Mouse (Mus musculus): Measurements from ENCODE around the gene Rit1. TPM values are rescaled to one million over a fixed set of nuclear protein-coding genes. Genes with fewer than 3 reads are reported as not detected.
"Not testable (repeated sequence)": the region's sequence is repeated elsewhere in the genome, so short reads cannot be mapped to it uniquely, and the experiment has no call there.

Gene Rit1
- polyA plus RNA-seq, 1 experiment from 2014 or later: 66.4 TPM

DNA sequence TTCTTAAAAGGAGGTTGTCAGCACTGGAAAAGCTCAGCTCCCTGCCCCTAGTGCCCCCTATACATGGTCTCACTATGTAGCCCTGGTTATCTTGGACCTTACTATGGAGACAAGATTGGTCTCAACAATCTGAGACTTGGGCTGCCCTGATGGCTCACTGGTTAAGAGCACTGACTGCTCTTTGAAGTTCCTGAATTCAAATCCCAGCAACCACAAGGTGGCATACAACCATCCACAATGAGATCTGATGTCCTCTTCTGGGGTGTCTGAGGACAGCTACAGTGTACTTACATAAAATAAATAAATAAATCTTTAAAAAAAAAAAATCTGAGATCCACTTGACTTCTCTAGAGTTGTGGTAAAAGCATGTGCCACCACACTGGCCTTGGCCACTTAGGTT, 21.1 kb upstream of the Rit1 start:
- H3K27ac ChIP-seq: no peak overlapping the region
- peaks cover 99% of the 10 kb centered on the region for H3K36me3 ChIP-seq (replicated peaks; ENCODE audit: control insufficient read depth, insufficient read depth)
- H3K27me3 ChIP-seq (ENCODE audit: control insufficient read depth, insufficient read depth, low read length): no peaks in the 10 kb centered on the region
- H3K4me2 ChIP-seq (replicated peaks): no peak overlapping the region
- H3K9ac ChIP-seq: no peak overlapping the region
- ATAC-seq (ENCODE audit: low FRiP score): no peak
- H3K4me3 ChIP-seq (replicated peaks; ENCODE audit: low read length): no peak overlapping the region
- H3K9me3 ChIP-seq (ENCODE audit: control insufficient read depth, low read length): no peaks in the 10 kb centered on the region
- H3K4me1 ChIP-seq (replicated peaks; ENCODE audit: control insufficient read depth, insufficient read depth, low read length): no peaks in the 10 kb centered on the region
- no peak for DNase-seq (ENCODE audit: low spot score)

DNA sequence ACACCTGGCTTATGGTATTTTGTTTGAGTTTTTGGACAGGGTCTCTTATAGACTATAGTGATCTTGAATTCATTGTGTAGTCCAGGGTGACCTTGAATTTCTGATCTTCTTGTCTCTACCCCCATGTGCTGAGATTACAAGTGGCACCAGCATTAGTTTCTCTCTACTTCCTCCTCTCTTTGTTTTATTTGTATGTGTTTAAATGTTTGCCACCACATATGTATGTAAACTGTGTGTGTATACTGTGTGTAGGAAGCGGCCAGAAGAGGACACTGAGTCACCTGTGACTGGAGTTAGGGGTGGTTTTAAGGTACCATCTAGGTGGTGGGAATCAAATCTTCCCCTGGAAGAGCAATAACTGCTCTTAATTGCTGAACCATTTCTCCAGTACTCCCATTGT, 18.6 kb upstream of the Rit1 start:
- Histone ChIP-seq H3K4me1 (replicated peaks; ENCODE audit: control insufficient read depth, insufficient read depth, low read length) (no peaks in the 10 kb centered on the region), H3K4me3 (replicated peaks; ENCODE audit: low read length) (no peak overlapping the region), H3K36me3 (replicated peaks; ENCODE audit: control insufficient read depth, insufficient read depth) (peaks cover 97% of the 10 kb centered on the region), H3K9ac (no peak overlapping the region), H3K9me3 (ENCODE audit: control insufficient read depth, low read length) (no peaks in the 10 kb centered on the region), H3K4me2 (replicated peaks) (no peak overlapping the region), H3K27ac (no peak overlapping the region), H3K27me3 (ENCODE audit: control insufficient read depth, insufficient read depth, low read length) (no peaks in the 10 kb centered on the region)
- DNase-seq (ENCODE audit: low spot score) (no peak), ATAC-seq (ENCODE audit: low FRiP score) (no peak)
- WGBS: 100% methylated on average over 1 of the region's 1 CpGs

DNA sequence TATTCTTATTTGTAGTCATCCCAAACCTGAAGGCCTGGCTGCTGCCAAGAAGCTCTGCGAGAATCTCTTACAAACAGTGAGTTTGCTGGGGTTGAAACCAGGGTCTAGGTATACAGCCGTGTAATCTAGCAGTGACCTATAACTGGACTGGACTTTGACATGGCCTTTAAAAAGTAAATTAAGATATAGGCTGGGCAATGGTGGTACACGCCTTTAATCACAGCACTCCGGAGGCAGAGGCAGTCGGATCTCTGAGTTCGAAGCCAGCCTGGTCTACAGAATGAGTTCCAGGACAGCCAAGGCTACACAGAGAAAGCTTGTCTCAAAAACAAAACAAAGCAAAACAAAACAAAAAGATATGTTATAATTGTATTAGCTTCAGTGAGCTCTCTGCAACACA, 17.8 kb upstream of the Rit1 start:
- Histone ChIP-seq H3K36me3 (replicated peaks; ENCODE audit: control insufficient read depth, insufficient read depth) (peaks cover 97% of the 10 kb centered on the region), H3K27ac (no peak overlapping the region), H3K9ac (no peak overlapping the region), H3K4me1 (replicated peaks; ENCODE audit: control insufficient read depth, insufficient read depth, low read length) (no peaks in the 10 kb centered on the region), H3K4me2 (replicated peaks) (no peak overlapping the region), H3K27me3 (ENCODE audit: control insufficient read depth, insufficient read depth, low read length) (no peaks in the 10 kb centered on the region), H3K9me3 (ENCODE audit: control insufficient read depth, low read length) (no peaks in the 10 kb centered on the region), H3K4me3 (replicated peaks; ENCODE audit: low read length) (no peak overlapping the region)
- ATAC-seq (ENCODE audit: low FRiP score) (no peak), DNase-seq (ENCODE audit: low spot score) (no peak)
- 96% methylated on average over 6 of the region's 6 CpGs for WGBS

DNA sequence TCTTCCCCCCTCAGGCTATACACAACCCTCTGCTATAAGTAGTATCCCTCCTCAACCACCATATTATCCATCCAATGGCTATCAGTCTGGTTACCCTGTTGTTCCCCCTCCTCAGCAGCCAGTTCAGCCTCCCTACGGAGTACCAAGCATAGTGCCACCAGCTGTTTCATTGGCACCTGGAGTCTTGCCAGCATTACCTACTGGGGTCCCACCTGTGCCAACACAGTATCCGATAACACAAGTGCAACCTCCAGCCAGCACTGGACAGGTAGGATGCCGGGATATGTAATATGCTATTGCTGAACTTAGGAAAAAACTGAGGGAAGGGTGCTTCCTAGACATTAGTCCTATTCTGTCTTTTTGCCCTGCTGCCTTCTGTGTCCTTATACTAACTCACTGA, 16.4 kb upstream of the Rit1 start:
- no peaks in the 10 kb centered on the region for H3K9me3 ChIP-seq (ENCODE audit: control insufficient read depth, low read length)
- no peaks in the 10 kb centered on the region for H3K4me1 ChIP-seq (replicated peaks; ENCODE audit: control insufficient read depth, insufficient read depth, low read length)
- H3K4me2 ChIP-seq (replicated peaks): no peak overlapping the region
- 90% methylated on average over 3 of the region's 3 CpGs for WGBS
- DNase-seq (ENCODE audit: low spot score) (no peak), ATAC-seq (ENCODE audit: low FRiP score) (no peak)
- H3K27me3 ChIP-seq (ENCODE audit: control insufficient read depth, insufficient read depth, low read length): no peaks in the 10 kb centered on the region
- no peak overlapping the region for H3K9ac ChIP-seq
- no peak overlapping the region for H3K27ac ChIP-seq
- no peak overlapping the region for H3K4me3 ChIP-seq (replicated peaks; ENCODE audit: low read length)
- peaks cover 97% of the 10 kb centered on the region for H3K36me3 ChIP-seq (replicated peaks; ENCODE audit: control insufficient read depth, insufficient read depth)

DNA sequence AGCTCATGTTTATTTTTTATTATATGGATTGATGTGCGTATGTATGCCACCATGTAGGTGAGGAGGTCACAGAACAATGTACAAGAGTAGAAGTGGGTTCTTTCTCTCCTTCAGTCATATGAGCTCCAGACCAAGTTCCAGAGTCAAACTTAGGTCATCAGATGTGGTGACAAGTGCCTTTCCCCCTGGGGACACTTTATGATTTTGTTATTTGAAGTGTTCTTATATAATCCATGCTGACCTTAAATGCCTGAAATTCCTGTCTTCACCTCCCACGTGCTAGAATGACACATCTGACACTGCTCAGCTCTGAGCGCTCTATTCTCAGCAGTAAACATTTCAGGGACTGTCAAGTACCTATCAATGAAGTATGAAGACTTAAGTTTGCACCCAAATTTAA, 15.4 kb upstream of the Rit1 start:
- no peak for DNase-seq (ENCODE audit: low spot score)
- H3K36me3 ChIP-seq (replicated peaks; ENCODE audit: control insufficient read depth, insufficient read depth): peaks cover 96% of the 10 kb centered on the region
- WGBS: 89% methylated on average over 3 of the region's 3 CpGs
- H3K9me3 ChIP-seq (ENCODE audit: control insufficient read depth, low read length): no peaks in the 10 kb centered on the region
- H3K27me3 ChIP-seq (ENCODE audit: control insufficient read depth, insufficient read depth, low read length): no peaks in the 10 kb centered on the region
- H3K9ac ChIP-seq: no peak overlapping the region
- no peaks in the 10 kb centered on the region for H3K4me1 ChIP-seq (replicated peaks; ENCODE audit: control insufficient read depth, insufficient read depth, low read length)
- no peak overlapping the region for H3K4me2 ChIP-seq (replicated peaks)
- no peak overlapping the region for H3K4me3 ChIP-seq (replicated peaks; ENCODE audit: low read length)
- H3K27ac ChIP-seq: no peak overlapping the region
- ATAC-seq (ENCODE audit: low FRiP score): no peak

DNA sequence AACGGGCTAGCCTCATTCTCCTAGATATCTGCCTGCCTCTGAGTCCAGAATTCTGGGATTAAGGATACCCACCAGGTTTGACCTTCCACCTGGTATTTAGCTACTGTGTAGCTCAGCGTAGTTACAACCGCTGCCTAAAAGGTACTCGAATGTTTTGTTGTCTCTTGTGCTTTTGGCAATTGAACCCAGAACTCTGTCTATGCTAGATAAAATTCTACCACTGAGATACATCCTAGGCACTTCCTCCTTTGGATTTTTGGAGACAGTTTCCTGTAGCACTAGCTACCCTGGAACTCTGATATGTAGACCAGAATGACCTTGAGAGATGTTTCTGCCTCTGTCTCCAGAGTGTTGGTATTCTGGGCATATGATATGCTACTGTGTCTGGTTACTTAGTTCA, 2.9 kb upstream of the Rit1 start:
- Histone ChIP-seq H3K27me3 (ENCODE audit: control insufficient read depth, insufficient read depth, low read length) (no peaks in the 10 kb centered on the region), H3K4me1 (replicated peaks; ENCODE audit: control insufficient read depth, insufficient read depth, low read length) (peaks cover 13% of the 10 kb centered on the region), H3K27ac (no peak overlapping the region), H3K4me3 (replicated peaks; ENCODE audit: low read length) (no peak overlapping the region), H3K36me3 (replicated peaks; ENCODE audit: control insufficient read depth, insufficient read depth) (peaks cover 61% of the 10 kb centered on the region), H3K4me2 (replicated peaks) (no peak overlapping the region), H3K9me3 (ENCODE audit: control insufficient read depth, low read length) (no peaks in the 10 kb centered on the region), H3K9ac (no peak overlapping the region)
- 97% methylated on average over 4 of the region's 4 CpGs for WGBS
- DNase-seq (ENCODE audit: low spot score) (no peak), ATAC-seq (ENCODE audit: low FRiP score) (no peak)

DNA sequence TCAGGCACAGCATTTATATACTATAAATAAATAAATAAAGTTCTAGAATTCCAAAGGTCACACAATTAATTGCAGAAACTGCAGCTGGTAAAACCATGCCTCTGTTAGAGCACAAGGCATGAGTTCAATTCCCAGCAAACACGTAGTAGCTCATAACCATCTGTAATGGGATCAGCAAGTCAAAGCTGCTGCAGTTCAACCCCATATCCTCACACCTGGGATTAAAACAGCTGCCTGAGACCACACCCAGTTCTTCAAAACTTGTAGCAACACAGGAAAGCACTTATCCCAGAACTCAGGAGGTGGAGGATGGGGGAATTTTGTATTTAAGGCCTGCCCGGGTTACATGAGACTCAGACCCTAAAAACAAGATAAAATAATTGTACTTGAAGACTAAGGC, 1.9 kb upstream of the Rit1 start:
- 80% methylated on average over 2 of the region's 2 CpGs for WGBS
- DNase-seq (ENCODE audit: low spot score) (no peak), ATAC-seq (ENCODE audit: low FRiP score) (no peak)
- Histone ChIP-seq H3K9me3 (ENCODE audit: control insufficient read depth, low read length) (no peaks in the 10 kb centered on the region), H3K36me3 (replicated peaks; ENCODE audit: control insufficient read depth, insufficient read depth) (peaks cover 59% of the 10 kb centered on the region), H3K27ac (no peak overlapping the region), H3K4me2 (replicated peaks) (no peak overlapping the region), H3K4me3 (replicated peaks; ENCODE audit: low read length) (no peak overlapping the region), H3K9ac (no peak overlapping the region), H3K27me3 (ENCODE audit: control insufficient read depth, insufficient read depth, low read length) (no peaks in the 10 kb centered on the region), H3K4me1 (replicated peaks; ENCODE audit: control insufficient read depth, insufficient read depth, low read length) (peaks cover 13% of the 10 kb centered on the region)

DNA sequence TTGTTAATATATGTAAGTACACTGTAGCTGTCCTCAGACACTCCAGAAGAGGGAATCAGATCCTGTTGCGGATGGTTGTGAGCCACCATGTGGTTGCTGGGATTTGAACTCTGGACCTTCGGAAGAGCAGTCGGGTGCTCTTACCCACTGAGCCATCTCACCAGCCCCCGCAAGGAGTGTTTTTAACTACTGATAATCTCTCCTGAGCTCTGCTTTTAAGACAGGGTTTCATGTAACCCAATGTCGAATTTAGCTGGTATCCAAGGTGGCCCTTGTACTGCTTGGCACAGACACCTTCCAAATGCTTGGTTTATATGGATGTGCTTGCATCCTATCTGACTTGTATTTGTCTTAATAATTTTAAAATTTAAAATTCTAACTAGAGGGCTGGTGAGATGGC, 922 bp upstream of the Rit1 start:
- H3K27me3 ChIP-seq (ENCODE audit: control insufficient read depth, insufficient read depth, low read length); H3K4me2 ChIP-seq (replicated peaks); H3K9me3 ChIP-seq (ENCODE audit: control insufficient read depth, low read length); H3K27ac ChIP-seq; DNase-seq (ENCODE audit: low spot score); ATAC-seq (ENCODE audit: low FRiP score); H3K9ac ChIP-seq; H3K4me3 ChIP-seq (replicated peaks; ENCODE audit: low read length): not testable (repeated sequence)
- Histone ChIP-seq H3K4me1 (replicated peaks; ENCODE audit: control insufficient read depth, insufficient read depth, low read length) (peaks cover 13% of the 10 kb centered on the region), H3K36me3 (replicated peaks; ENCODE audit: control insufficient read depth, insufficient read depth) (peaks cover 58% of the 10 kb centered on the region)
- WGBS: 91% methylated on average over 5 of the region's 5 CpGs

DNA sequence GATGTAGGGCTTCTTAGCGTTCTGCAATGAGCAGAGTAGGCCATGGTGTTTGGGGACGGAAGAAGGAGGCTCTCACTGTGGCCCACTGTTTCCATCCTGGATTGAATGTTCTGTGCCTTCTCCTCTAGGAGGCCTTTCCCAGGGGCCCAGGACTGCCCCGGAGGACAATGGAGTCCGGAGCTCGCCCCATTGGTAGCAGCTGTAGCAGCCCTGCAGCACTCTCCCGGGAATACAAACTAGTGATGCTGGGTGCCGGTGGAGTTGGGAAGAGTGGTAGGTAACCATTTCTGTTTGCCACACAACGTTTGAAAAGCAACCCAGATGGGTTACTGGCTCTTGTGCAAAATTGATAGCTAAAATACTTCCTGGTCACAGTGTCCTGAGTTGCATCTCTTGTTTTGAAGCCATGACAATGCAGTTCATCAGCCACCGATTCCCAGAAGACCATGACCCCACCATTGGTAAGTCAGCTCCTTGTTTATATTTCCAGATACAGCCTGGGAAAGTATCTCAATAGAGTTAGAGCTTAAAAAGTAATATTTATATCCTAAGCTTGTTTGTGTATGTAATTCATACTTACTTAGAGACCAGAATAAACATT, 660 bp downstream of the Rit1 start:
- Histone ChIP-seq H3K27ac (peak overlapping the region; percentile 27), H3K9me3 (ENCODE audit: control insufficient read depth, low read length) (no peaks in the 10 kb centered on the region), H3K27me3 (ENCODE audit: control insufficient read depth, insufficient read depth, low read length) (no peaks in the 10 kb centered on the region), H3K4me1 (replicated peaks; ENCODE audit: control insufficient read depth, insufficient read depth, low read length) (peaks cover 13% of the 10 kb centered on the region), H3K9ac (peak overlapping the region; percentile 62), H3K4me3 (replicated peaks; ENCODE audit: low read length) (peak overlapping the region; percentile 49), H3K4me2 (replicated peaks) (peak overlapping the region; percentile 86), H3K36me3 (replicated peaks; ENCODE audit: control insufficient read depth, insufficient read depth) (peaks cover 52% of the 10 kb centered on the region)
- DNase-seq (ENCODE audit: low spot score) (no peak), ATAC-seq (ENCODE audit: low FRiP score) (peak; percentile 74)
- WGBS: 4% methylated on average over 9 of the region's 9 CpGs

DNA sequence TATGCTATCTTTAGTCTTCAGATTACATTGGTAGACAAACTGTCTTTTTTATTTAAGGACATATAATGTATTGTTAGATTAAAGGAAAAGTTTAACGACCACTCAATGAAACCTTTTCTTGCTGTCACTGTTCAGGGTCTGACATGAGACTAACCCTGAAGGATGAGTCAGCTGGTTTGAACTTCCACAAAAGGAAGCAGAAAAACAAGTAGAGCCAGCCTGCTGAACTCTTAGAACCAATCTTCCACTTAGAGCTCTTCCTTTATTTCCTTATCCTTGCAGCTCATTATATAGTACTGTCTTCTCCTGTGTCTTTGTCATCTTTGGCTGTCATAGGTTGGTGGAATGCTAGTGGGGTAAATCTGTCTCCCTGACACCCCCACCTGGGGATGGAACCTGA, 1.2 kb downstream of the Rit1 start:
- peaks cover 47% of the 10 kb centered on the region for H3K36me3 ChIP-seq (replicated peaks; ENCODE audit: control insufficient read depth, insufficient read depth)
- 0 out of 2 replicates have a peak overlapping the region, but pooled peaks have one; percentile 12 for H3K9ac ChIP-seq
- DNase-seq (ENCODE audit: low spot score) (no peak), ATAC-seq (ENCODE audit: low FRiP score) (no peak)
- H3K27ac ChIP-seq: no peak overlapping the region
- H3K4me3 ChIP-seq (replicated peaks; ENCODE audit: low read length): peak overlapping the region; percentile 49; the same call in 1 of the 2 replicates
- peaks cover 13% of the 10 kb centered on the region for H3K4me1 ChIP-seq (replicated peaks; ENCODE audit: control insufficient read depth, insufficient read depth, low read length)
- no peaks in the 10 kb centered on the region for H3K9me3 ChIP-seq (ENCODE audit: control insufficient read depth, low read length)
- peak overlapping the region; percentile 86 for H3K4me2 ChIP-seq (replicated peaks)
- no peaks in the 10 kb centered on the region for H3K27me3 ChIP-seq (ENCODE audit: control insufficient read depth, insufficient read depth, low read length)
- 82% methylated on average over 1 of the region's 1 CpGs for WGBS
